Mouse (Mus musculus): Measurements from ENCODE around the gene Upf2. TPM values are rescaled to one million over a fixed set of nuclear protein-coding genes. Genes with fewer than 3 reads are reported as not detected.
A peak's percentile ranks its signal among the peaks of the same experiment; 100 is the strongest.
"Not testable (repeated sequence)": the region's sequence is repeated elsewhere in the genome, so short reads cannot be mapped to it uniquely, and the experiment has no call there.

The Upf2 gene
- total RNA-seq, 1 experiment from 2014 or later: 22.8 TPM

DNA sequence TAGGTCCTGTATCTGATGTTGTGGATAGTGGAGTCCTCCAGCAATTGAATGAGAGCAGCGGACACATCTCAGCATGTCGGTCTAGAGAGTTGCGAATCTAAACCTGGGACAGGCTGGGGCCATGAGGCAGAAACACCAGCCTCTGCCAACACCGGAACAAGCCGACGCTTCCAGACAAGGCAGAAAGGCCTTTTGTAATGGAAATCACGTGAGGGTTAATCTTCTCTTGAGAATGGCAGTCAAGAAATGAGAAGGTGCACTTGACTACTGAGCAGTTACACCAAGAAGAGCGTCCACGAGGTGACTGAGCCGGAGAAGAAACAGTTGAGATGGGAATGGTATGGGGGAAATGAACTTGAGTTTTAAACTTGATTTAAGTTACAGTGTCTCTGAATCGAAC, 104.2 kb downstream of the Upf2 start:
- no peak for ATAC-seq (replicated peaks; ENCODE audit: insufficient number of reproducible peaks, low FRiP score, low TSS enrichment, poor library complexity, severe bottlenecking)

GRCm38 (mm10) chr2:6056518-6056917, 105.2 kb downstream of the Upf2 start:
- no peak for ATAC-seq (replicated peaks; ENCODE audit: insufficient number of reproducible peaks, low FRiP score, low TSS enrichment, poor library complexity, severe bottlenecking)

GRCm38 (mm10) chr2:6059291-6059690, 108.0 kb downstream of the Upf2 start:
- ATAC-seq (replicated peaks; ENCODE audit: insufficient number of reproducible peaks, low FRiP score, low TSS enrichment, poor library complexity, severe bottlenecking): no peak

DNA sequence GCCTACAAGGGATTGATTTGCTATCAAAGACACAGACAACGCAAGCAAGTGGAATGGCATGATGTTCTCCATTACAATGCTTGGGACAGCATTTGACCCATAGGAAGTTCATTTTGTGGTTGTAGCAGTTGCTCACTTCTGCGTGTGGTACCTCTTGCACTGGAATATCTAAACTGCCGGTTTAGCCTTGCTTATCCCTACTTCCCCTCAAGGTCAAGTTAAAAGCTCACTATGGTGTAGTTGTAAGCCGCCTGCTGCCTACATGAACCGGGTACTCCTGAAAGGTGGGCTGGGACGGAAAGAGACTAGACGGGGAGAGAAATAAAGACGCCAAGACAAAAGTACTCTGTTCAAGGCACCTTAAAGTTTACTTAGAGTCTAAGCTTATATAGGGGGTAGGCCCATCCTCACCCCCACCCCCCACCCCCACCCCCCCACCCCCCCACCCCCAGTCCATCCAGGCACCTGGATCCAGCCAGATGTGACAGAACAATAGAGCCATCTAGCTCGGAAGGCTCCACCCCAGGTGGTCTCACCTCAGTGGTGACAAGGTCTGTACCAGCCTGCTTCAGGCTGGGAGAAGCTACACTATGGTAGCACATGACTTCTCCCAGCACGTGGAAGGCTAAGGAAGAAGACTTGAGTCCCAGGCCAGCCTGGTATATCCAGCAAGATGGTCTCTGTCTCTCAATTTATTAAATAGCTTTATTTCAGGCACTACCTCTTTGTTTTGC, 109.0 kb downstream of the Upf2 start:
- no peak for ATAC-seq (replicated peaks; ENCODE audit: insufficient number of reproducible peaks, low FRiP score, low TSS enrichment, poor library complexity, severe bottlenecking)

DNA sequence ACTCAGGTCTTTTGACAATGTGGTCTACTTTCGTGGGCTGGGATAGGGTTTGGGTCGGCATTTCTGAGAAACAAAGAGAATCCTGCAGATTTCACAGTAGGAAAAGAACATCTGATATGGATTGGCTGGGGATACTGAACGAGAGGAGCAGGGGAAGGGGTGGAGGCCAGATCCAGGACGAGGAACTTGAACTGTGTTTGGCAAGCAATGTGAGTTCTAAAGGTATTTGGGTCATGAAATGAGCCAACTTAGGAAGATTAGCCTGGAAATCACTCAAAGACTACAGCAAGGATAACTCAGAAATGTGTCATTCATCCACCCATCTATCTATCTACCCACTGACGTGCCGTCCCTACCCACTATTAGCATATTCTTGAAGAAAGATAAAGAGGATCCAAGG, 116.1 kb downstream of the Upf2 start:
- no peak for ATAC-seq (replicated peaks; ENCODE audit: insufficient number of reproducible peaks, low FRiP score, low TSS enrichment, poor library complexity, severe bottlenecking)

GRCm38 (mm10) chr2:6070925-6071324, 119.7 kb downstream of the Upf2 start:
- no peak for ATAC-seq (replicated peaks; ENCODE audit: insufficient number of reproducible peaks, low FRiP score, low TSS enrichment, poor library complexity, severe bottlenecking)

DNA sequence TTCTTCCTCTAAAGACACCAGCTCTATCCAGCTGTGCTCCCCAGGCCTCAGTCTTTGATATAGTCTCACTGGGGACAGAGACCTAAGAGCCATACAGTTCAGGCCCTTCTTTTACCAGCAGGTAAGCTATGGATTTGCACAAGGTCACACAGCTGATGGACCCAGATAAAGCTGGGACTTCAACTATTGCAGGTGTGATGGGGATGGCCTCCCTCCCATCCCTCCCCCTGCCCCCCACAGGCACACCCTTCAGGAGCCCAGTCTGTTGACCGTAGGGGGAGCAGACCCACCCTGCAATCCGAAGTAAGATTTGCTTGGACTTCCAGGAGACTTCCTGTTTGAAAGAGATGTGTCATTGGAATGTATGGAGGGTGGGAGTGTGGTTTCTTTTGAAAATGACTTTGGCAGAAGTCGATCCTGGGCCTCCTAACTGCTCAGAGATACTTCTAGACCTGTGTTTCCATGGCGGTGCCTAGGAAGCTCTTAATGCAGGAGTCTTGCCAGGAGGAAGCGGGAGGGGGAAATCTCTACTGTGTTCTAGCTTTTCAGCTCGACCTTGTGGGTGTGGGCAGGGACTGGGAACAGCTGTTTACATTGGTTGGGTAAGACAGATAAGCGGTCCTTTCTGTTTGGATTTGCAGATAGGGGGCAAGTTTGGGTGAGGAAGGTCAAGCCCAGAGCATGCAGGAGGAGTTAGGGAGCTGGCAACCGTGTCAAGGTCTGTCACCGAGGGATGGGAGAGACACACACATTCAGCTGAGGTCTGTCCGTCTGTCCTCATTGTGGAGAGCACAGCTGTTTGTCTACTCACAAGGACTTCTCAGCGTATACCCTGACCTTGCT, 120.5 kb downstream of the Upf2 start:
- ATAC-seq (replicated peaks; ENCODE audit: insufficient number of reproducible peaks, low FRiP score, low TSS enrichment, poor library complexity, severe bottlenecking): no peak

DNA sequence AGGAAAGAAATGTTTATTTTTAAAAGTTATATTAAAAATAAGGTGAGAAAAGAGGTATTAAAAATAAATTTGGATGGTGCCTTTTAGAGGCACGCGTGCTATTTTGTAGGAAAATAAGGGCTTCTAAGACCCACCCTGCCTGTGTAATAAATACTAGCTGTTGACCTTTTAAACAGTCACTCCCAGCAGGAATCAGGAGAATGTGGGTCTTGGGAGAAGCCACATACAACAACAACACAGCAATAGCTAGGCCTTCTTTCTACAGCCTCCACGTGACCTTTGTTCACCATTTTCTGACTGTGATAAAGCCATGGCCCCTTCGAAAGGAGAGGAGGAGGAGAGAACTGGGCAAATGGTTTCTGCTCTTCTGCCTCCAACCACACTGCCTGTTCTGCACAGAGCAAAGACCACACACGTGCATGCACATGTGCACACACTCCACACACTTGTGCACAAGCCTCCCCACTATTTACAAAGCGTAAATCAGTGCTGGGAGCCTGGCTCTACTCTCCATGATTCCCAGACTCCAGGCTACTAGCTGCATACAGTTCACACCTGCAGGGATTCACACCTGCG, 121.5 kb downstream of the Upf2 start:
- ATAC-seq (replicated peaks; ENCODE audit: insufficient number of reproducible peaks, low FRiP score, low TSS enrichment, poor library complexity, severe bottlenecking): no peak

GRCm38 (mm10) chr2:6074891-6075529, 123.7 kb downstream of the Upf2 start:
- ATAC-seq (replicated peaks; ENCODE audit: insufficient number of reproducible peaks, low FRiP score, low TSS enrichment, poor library complexity, severe bottlenecking): no peak

- ATAC-seq (replicated peaks; ENCODE audit: insufficient number of reproducible peaks, low FRiP score, low TSS enrichment, poor library complexity, severe bottlenecking): no peak
Observed at GRCm38 (mm10) chr2:6075530-6075896, 124.2 kb downstream of the Upf2 start.

DNA sequence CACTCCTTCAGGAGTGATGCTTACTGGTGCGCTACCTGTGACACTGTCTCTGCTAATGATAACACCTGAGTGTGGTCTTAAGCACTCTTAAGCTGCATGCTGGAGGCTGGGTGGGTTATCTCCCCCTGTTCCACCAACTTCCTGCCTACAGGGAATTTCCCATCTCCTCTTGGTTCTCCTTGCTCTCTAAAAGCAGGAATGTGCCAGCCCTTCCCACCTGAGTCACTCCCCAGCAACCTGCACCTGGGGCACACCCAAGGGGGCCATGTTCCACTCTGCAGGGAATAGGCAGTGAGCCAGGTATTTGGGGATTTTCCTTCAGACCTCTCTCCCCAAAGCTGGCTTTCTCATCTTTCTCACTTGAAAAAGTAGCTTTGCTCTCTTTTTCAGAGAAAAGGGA, 128.8 kb downstream of the Upf2 start:
- ATAC-seq (replicated peaks; ENCODE audit: insufficient number of reproducible peaks, low FRiP score, low TSS enrichment, poor library complexity, severe bottlenecking): no peak

DNA sequence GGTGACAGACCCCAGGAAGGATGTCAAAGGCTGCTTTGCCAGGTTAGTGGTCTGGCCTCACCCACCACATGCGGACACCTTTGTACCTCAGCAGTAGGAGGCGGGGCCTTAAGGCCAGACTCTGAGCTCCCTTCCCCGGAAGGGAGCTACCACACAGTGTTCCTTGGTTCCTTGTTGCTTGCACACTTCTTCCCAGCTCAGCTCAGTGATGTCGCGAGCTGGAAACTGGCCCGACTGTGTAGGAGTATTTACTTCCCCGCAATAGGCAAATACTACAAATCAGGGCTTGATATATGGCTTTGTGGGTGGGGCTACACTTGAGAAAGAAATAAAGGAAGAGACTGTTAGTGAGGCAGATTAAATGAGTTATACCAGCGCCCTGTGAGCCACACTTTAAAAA, 129.8 kb downstream of the Upf2 start:
- no peak for ATAC-seq (replicated peaks; ENCODE audit: insufficient number of reproducible peaks, low FRiP score, low TSS enrichment, poor library complexity, severe bottlenecking)

GRCm38 (mm10) chr2:6082615-6083014, 131.3 kb downstream of the Upf2 start:
- no peak for ATAC-seq (replicated peaks; ENCODE audit: insufficient number of reproducible peaks, low FRiP score, low TSS enrichment, poor library complexity, severe bottlenecking)

DNA sequence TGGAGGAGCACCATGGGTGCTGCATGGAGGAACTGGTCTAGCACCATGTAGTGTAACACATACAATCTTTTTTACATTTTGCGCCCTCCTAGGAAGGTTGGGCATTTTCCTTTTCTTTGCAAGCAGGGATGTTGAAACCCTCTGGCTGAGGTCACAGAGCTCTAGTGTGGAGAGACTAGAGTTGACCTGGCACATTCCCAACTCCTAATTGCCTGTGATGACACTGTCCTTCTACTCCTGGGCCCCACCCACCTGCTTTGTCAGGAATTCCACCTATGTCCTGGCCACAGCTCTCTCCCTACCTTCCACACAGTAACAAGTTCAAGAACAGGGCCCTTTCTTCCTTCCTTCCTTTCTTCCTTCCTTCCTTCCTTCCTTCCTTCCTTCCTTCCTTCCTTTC, 132.4 kb downstream of the Upf2 start:
- no peak for ATAC-seq (replicated peaks; ENCODE audit: insufficient number of reproducible peaks, low FRiP score, low TSS enrichment, poor library complexity, severe bottlenecking)

DNA sequence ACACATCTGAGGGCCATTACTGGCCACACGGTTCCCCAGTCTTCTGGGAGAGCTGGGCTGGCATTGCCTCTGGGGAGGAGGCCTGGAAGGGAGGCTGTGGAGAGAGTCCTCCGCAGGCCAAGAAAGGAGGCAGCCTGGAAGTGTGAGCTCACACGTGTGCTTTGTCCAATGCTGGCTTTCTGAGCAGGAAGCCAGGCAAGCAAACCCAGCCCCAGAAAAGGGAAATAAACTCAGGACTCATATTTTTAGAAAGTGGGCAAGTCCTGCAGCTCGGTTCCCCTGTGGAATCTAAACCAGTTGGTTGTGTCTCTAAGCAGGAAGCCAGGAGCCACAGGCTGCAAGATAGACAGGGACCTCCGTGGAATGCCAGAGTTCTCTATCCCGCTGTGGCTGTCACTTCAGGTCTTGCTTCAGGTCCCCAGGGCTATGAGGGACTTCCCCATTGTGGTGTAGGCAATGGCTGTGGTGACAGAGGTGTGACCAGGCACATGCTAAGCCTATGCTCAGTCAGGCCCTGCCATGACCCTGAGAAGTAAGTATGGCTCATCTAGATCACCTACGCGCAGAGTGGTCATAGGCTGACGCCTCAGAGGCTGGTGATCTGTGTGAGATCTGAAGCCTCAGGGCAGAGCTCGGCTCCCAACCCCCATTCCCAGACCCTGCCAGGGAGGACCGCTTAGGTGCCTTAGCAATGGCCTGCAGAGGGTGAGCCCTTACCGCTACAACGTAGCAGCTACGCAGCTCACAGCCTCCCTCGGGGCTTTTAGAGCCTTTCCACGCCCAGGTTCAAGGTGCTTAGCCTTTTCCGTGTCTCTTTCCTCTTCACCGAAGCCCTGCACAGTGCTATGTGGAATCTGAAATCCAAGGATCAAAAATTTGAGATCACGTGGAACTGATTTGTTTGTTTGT, 134.6 kb downstream of the Upf2 start:
- peak; percentile 63 for ATAC-seq (replicated peaks; ENCODE audit: insufficient number of reproducible peaks, low FRiP score, low TSS enrichment, poor library complexity, severe bottlenecking)

DNA sequence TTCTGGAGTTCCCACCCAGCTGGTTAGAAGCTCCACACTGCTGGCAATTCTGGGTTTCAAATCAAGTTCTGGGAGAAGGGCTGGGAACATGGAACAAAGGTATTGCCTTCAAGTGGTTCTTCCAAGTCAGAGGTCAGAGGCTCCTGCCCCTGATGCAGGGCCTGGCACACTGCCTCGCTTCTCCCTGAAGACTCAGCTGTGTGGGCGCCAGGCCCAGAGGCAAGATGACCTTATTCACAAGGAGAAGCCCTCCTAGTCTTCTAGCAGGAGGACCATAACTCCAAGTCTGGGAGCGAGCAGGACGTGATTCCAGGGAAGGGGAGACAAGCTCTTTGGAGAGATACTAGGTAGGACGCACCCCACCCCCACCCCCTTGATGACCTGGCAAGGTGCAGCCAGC, 135.9 kb downstream of the Upf2 start:
- ATAC-seq (replicated peaks; ENCODE audit: insufficient number of reproducible peaks, low FRiP score, low TSS enrichment, poor library complexity, severe bottlenecking): no peak

- not testable (repeated sequence) for ATAC-seq (replicated peaks; ENCODE audit: insufficient number of reproducible peaks, low FRiP score, low TSS enrichment, poor library complexity, severe bottlenecking)
Observed at GRCm38 (mm10) chr2:6089941-6090340, 138.7 kb downstream of the Upf2 start.

DNA sequence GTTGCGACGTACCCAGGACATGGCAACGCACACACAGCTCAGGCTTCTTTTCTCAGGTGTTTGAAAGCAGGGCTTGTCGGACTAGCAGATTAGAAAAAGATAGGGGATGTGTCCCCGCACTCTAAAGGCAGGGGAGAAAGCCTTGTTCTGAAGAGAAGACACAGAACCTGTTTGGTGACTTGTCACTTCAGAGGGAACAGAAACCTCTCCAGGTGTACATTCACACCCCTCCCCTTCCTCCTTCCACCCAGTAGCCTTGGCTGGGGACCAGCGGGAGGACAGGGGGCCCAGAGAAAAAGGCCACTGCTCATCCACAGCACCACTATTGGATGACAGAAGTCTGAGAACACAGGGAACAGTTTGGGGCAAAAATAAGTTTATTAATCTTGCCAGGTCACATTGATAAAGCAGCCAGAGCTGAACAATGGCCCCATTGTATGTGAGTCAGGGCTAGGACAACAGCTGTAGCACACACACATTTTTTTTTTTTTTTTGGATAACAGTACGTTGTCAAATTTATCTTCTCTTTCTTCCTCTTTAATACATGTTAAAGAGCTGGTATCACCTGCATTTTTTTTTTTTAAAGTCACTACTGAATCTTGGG, 145.9 kb downstream of the Upf2 start:
- no peak for ATAC-seq (replicated peaks; ENCODE audit: insufficient number of reproducible peaks, low FRiP score, low TSS enrichment, poor library complexity, severe bottlenecking)
